Mouse (Mus musculus): ENCODE data around the gene Stxbp3.

- no peak for TF ChIP-seq CTCF (IDR thresholded peaks at IDR 0.05 in 2 of 3, conservative IDR thresholded peaks at IDR 0.05 in 1 of 3; ENCODE audit: control insufficient read depth in 1 of 3, insufficient read depth in 1 of 3, low read depth in 2 of 3, low read length in 3 of 3, poor library complexity in 1 of 3, severe bottlenecking in 1 of 3)
- TF ChIP-seq GATA1 (IDR thresholded peaks at IDR 0.05; ENCODE audit: low read depth, low read length), result no peak
- TF ChIP-seq ZKSCAN1 (IDR thresholded peaks at IDR 0.05; ENCODE audit: low read depth, low read length), result no peak
- no peak for TF ChIP-seq GABPA (IDR thresholded peaks at IDR 0.05; ENCODE audit: low read depth, low read length)
- TF ChIP-seq E2F4 (IDR thresholded peaks at IDR 0.05; ENCODE audit: borderline replicate concordance, low read depth, low read length), result no peak
- TF ChIP-seq EP300 (IDR thresholded peaks at IDR 0.05; ENCODE audit: low read depth in 1 of 2, low read length in 2 of 2), result no peak
- TF ChIP-seq NELFE (IDR thresholded peaks at IDR 0.05; ENCODE audit: low read depth, low read length), result no peak
These were observed 70.8 kb downstream of the Stxbp3 start for GRCm38 (mm10) chr3:108769547-108769946.
